ENCODE assay signal across 11 mouse cellular contexts in the genomic region with DNA sequence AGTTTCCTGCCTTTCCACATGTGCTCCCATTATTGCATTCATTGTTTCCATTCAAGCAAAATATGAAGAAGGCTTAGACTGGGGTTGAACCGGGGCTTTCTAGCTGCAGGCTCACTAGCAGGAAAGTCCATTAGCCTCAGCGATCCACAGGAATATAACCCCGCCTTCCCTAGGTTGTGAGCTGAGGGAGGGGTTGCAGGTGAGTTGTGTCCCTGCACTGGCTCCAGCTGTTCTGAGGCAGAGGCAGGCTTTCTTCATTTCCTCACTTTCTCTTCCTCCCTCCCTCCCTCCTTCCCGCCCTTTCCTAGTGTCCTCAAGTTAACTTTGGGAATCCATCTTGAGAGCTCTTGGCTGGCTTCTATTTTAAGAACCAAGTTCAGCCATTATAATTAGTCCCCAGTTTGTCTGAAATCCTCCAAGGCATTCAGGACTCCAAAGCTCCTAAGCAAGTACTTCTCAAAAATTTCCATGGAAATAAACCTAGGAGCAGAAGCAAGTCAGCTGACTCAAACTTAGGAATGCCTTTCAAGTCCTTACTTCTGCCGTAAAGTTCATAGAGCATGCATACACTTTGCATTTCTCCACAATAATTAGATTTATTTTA.
DNase-seq lines count a peak whose midpoint lies in the region; ATAC-seq and TF ChIP-seq lines count a peak whose summit lies in the region.
"Had no signal": no experiment of that assay in that cellular context is flagged by ENCODE, and none has a peak within 500 bp of the region (broad histone marks: within the 10 kb centered on the region; RNA-seq: fewer than 3 reads in every experiment).

No protein-coding gene starts in this region.

- no peak for TF ChIP-seq EP300 in heart, adult 2 months (IDR thresholded peaks at IDR 0.05; ENCODE audit: insufficient read depth, low read depth, low read length)

- H3K79me2 ChIP-seq in heart, adult 2 months (replicated peaks; ENCODE audit: control insufficient read depth, insufficient read depth, low read length) = no peaks in the 10 kb centered on the region

- no peak for TF ChIP-seq CTCF in heart, adult 2 months (IDR thresholded peaks at IDR 0.05)
- no peak for TF ChIP-seq CTCF in brain, embryonic 14.5 days (IDR thresholded peaks at IDR 0.05; ENCODE audit: borderline replicate concordance, extremely low read depth, insufficient read depth, insufficient read length)
- no peak for TF ChIP-seq CTCF in forebrain, postnatal 0 days (IDR thresholded peaks at IDR 0.05; ENCODE audit: low read depth)

- H3K27ac ChIP-seq in heart, adult 2 months = no peak overlapping the region
- H3K27ac ChIP-seq in forebrain, postnatal 0 days (ENCODE audit: low read depth, low read length) = peak overlapping the region; percentile 62
- peak overlapping the region; percentile 66 for H3K27ac ChIP-seq in midbrain, embryonic 14.5 days (replicated peaks; ENCODE audit: low read depth, low read length)

- 48% methylated on average over 5 of the region's 5 CpGs for WGBS in heart, adult 2 months
- WGBS in forebrain, postnatal 0 days = 22% methylated on average over 5 of the region's 5 CpGs
- 29% methylated on average over 5 of the region's 5 CpGs for WGBS in midbrain, embryonic 14.5 days

- peak; percentile 5 for DNase-seq in heart, adult 8-10 months (ENCODE audit: low spot score)
- no peak for DNase-seq in heart, adult 2 months
- DNase-seq in brain, embryonic 14.5 days (ENCODE audit: low read depth) = peak; percentile 66
- DNase-seq in forebrain, postnatal 0 days = no peak
- no peak for DNase-seq in midbrain, embryonic 14.5 days
- no peak for DNase-seq in adrenal gland, postnatal 4 days (ENCODE audit: low spot score in 2 of 2)
- DNase-seq in lung, postnatal 25 days (ENCODE audit: low spot score) = no peak
- no peak for DNase-seq in gastrocnemius, postnatal 14 days
- DNase-seq: left cerebral cortex, postnatal 4 days; lung, postnatal 10 days; spleen, adult 18-20 months had no signal

- no peak overlapping the region for H3K9ac ChIP-seq in heart, adult 2 months (ENCODE audit: low read depth, low read length)
- no peak overlapping the region for H3K9ac ChIP-seq in forebrain, postnatal 0 days
- H3K9ac ChIP-seq in midbrain, embryonic 14.5 days (replicated peaks; ENCODE audit: low read length) = no peak overlapping the region; the same call in 1 of the 2 replicates

- peaks cover 2% of the 10 kb centered on the region; the same call in 1 of the 2 replicates for H3K4me1 ChIP-seq in heart, adult 2 months (ENCODE audit: control insufficient read depth, insufficient read depth, low read length)
- H3K4me1 ChIP-seq in forebrain, postnatal 0 days (ENCODE audit: insufficient read depth) = peaks cover 12% of the 10 kb centered on the region
- H3K4me1 ChIP-seq in midbrain, embryonic 14.5 days (ENCODE audit: control insufficient read depth, insufficient read depth, low read length) = peaks cover 19% of the 10 kb centered on the region

- no peaks in the 10 kb centered on the region for H3K9me3 ChIP-seq in forebrain, postnatal 0 days (ENCODE audit: low read length)
- H3K9me3 ChIP-seq in midbrain, embryonic 14.5 days (ENCODE audit: control insufficient read depth, low read length) = no peaks in the 10 kb centered on the region

- ATAC-seq in forebrain, postnatal 0 days = peak; percentile 60
- peak; percentile 27; the same call in 1 of the 2 replicates for ATAC-seq in midbrain, embryonic 14.5 days (ENCODE audit: low FRiP score, low TSS enrichment)

- H3K27me3 ChIP-seq in heart, adult 2 months (ENCODE audit: control insufficient read depth, insufficient read depth, low read length) = no peaks in the 10 kb centered on the region
- H3K27me3 ChIP-seq in forebrain, postnatal 0 days (ENCODE audit: insufficient read depth, low read length) = no peaks in the 10 kb centered on the region
- no peaks in the 10 kb centered on the region for H3K27me3 ChIP-seq in midbrain, embryonic 14.5 days (ENCODE audit: control insufficient read depth, insufficient read depth, low read length)

- intact Hi-C loops in heart, adult 2 months (cut with DNase I) = no loop called here
- intact Hi-C loops in gastrocnemius, postnatal 14 days (cut with DNase I; ENCODE audit: low total_unique reads) = no loop called here

- H3K4me3 ChIP-seq in heart, adult 2 months = no peak overlapping the region
- H3K4me3 ChIP-seq in forebrain, postnatal 0 days (ENCODE audit: low read depth, low read length) = no peak overlapping the region
- H3K4me3 ChIP-seq in midbrain, embryonic 14.5 days (replicated peaks; ENCODE audit: low read depth, low read length) = no peak overlapping the region

- H3K4me2 ChIP-seq in forebrain, postnatal 0 days (ENCODE audit: low read depth) = peak overlapping the region; percentile 19; the same call in 1 of the 2 replicates
- peak overlapping the region; percentile 28 for H3K4me2 ChIP-seq in midbrain, embryonic 14.5 days (ENCODE audit: low read length)

- no peak for TF ChIP-seq POLR2A in heart, adult 2 months (IDR thresholded peaks at IDR 0.05; ENCODE audit: insufficient read depth, low read depth, low read length)
- no peak for TF ChIP-seq POLR2A in brain, embryonic 14.5 days (IDR thresholded peaks at IDR 0.05; ENCODE audit: borderline replicate concordance, extremely low read depth, insufficient read depth, insufficient read length, poor library complexity, severe bottlenecking)

- H3K36me3 ChIP-seq in heart, adult 2 months (ENCODE audit: control insufficient read depth, insufficient read depth, low read length) = no peaks in the 10 kb centered on the region
- H3K36me3 ChIP-seq in forebrain, postnatal 0 days (ENCODE audit: insufficient read depth) = no peaks in the 10 kb centered on the region
- no peaks in the 10 kb centered on the region for H3K36me3 ChIP-seq in midbrain, embryonic 14.5 days (ENCODE audit: control insufficient read depth, insufficient read depth, low read length)

Comparison
In these comparisons a context has a peak if more than half of its experiments do, and no peak if none do; other contexts are left out.
1. DNase-seq: peak in heart, adult 8-10 months (single experiment) and brain, embryonic 14.5 days (single experiment); none in heart, adult 2 months (0 of 2), forebrain, postnatal 0 days (single experiment), midbrain, embryonic 14.5 days (single experiment), adrenal gland, postnatal 4 days (0 of 2), lung, postnatal 25 days (single experiment) and gastrocnemius, postnatal 14 days (single experiment).